Mouse (Mus musculus): Measurements from ENCODE around the gene Sema5a. TPM values are rescaled to one million over a fixed set of nuclear protein-coding genes. Genes with fewer than 3 reads are reported as not detected.
A peak's percentile ranks its signal among the peaks of the same experiment; 100 is the strongest.
"Not testable (repeated sequence)": the region's sequence is repeated elsewhere in the genome, so short reads cannot be mapped to it uniquely, and the experiment has no call there.

Sema5a gene
- total RNA-seq (2021) = 1 to 10 TPM; 2.4 to 3.0 TPM
- long read RNA-seq, experiment 1, partial matches to known transcripts = 0 of 1 reads
- long read RNA-seq, experiment 1, other reads (novel, unspliced or antisense) = 1 of 1 reads
- long read RNA-seq, experiment 2, partial matches to known transcripts = 0 of 2 reads
- long read RNA-seq, experiment 2, other reads (novel, unspliced or antisense) = 2 of 2 reads

GRCm38 (mm10) chr15:32244344-32244955 is at the start of gene Sema5a:
Gene Sema5a (plus strand): TSS chr15:32244810.
- intact Hi-C loops (cut with DNase I) = no loop called here
- DNase-seq = peak; percentile 60 to 63

GRCm38 (mm10) chr15:32198076-32198475 is 46.5 kb upstream of the Sema5a start:
- DNase-seq = no peak
- intact Hi-C loops (cut with DNase I) = no loop called here

DNA sequence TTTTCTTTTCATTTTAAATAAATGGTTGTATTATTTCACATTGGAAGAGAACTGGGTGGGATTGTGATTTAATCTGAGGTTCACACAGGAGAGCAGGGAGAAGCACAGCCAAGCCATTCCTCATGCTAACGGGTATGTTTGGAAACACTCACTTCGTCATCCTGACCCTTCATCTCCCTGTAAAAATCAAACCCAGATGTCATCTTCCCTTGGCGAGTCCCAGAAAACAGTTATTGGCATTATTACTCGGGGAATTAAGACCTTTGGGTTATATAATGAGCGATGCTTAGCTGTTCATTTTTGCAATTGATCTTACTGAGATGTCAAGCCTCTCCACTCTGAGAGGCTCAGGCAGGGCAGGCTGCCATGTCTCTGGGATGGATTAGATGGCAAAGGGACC is 46.0 kb upstream of the Sema5a start:
- no peak for DNase-seq

GRCm38 (mm10) chr15:32203242-32203641 is 41.4 kb upstream of the Sema5a start:
- intact Hi-C loops (cut with DNase I) = no loop called here
- no peak for DNase-seq

More for the DNA sequence above, 46.0 kb upstream of the Sema5a start:
- intact Hi-C loops (cut with DNase I) = no loop called here

DNA sequence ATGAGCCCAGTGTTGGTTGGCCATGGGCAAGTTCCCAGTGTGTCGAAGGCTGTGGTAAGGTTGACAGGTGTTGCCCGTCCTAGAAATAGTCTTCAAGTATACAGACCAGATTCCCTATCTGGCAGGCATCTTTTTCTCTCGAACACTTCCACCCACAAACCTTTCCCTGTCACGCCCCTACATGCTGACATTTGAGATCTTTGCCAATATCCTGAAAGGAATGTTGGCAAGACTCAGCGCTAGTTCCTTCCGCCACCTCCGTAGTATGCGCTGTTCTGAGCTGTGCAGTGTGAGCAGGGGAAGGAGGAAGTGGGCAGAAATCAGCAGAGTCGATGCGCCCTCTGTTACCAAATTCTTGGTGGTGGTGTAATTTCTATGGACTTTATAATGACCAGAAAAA is 39.7 kb upstream of the Sema5a start:
- no peak for DNase-seq
- intact Hi-C loops (cut with DNase I) = no loop called here

DNA sequence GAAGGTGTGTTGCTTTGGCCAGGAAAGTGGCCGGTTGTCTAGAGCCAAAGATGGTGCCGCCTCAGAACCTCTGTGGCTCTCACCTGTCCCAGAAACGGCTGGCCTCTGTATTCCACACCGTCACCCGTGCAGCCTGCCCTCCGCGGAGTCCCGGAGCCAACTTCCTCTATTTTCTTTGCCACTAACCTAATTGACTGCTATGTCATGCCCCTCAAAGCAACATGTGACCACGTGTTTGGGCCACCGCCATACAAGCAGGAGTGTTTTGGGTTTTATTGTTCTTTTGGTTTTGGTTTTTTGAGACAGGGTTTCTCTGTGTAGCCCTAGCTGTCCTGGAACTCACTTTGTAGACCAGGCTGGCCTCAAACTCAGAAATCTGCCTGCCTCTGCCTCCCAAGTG is 29.9 kb upstream of the Sema5a start:
- intact Hi-C loops (cut with DNase I); DNase-seq: not testable (repeated sequence)

DNA sequence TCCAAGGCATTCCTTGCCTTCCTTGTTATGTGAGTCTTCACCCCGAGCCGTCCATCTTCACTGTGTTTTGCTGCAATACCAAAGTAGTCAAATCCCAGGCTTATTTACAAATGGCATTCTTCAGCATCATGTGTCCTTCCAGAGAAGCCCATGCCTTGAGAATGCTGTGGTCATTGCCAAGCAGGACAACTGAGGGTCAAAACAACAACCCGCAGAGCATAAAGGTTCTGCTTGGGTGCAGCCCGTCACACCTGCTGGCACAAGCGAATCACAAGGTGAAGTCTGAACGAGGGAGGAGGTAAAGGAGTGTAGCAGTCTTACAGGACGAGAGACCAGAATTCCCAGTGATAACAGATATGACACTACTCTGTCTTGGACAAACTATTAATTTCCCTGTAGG is 21.6 kb upstream of the Sema5a start:
- DNase-seq = no peak
- intact Hi-C loops (cut with DNase I) = no loop called here

DNA sequence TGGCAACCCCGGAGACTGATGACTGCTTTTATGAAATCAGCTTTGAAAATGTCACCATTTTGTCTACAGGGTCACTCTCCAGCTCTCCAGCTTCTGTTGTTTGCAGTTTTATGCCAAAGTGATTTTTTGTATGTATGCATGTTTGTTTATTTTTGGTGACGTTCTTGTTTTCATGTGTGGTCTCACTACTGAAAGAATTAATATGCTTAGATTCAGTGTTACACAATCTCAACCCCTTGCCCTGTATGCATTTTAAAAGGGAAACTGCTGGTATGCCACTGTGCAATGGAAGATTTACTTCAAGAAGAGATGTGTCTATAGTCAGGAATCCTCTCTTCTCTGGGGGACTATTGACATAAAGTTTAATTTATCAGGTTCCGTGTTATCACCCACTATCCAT is 19.2 kb upstream of the Sema5a start:
- intact Hi-C loops (cut with DNase I) = no loop called here
- DNase-seq = no peak

DNA sequence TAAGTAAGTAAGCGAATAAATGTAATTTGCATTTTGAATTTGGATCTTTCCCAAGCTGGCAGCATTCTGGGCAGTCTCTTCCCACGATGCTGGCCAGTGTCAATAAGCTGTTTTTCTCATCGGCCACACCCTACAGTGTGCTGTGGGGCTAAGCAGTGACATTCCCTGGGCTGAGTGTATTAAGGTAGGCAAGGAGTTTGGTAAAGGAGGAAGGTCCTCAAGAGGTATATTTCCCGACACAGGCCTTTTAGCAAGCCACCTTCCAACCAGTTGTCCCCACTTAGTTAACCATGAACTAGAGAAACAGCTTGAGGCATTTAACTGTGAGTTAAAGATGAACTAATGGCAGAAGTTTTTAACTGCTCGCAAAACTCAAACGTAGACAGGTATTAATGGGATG is 18.2 kb upstream of the Sema5a start:
- intact Hi-C loops (cut with DNase I) = no loop called here
- no peak for DNase-seq

DNA sequence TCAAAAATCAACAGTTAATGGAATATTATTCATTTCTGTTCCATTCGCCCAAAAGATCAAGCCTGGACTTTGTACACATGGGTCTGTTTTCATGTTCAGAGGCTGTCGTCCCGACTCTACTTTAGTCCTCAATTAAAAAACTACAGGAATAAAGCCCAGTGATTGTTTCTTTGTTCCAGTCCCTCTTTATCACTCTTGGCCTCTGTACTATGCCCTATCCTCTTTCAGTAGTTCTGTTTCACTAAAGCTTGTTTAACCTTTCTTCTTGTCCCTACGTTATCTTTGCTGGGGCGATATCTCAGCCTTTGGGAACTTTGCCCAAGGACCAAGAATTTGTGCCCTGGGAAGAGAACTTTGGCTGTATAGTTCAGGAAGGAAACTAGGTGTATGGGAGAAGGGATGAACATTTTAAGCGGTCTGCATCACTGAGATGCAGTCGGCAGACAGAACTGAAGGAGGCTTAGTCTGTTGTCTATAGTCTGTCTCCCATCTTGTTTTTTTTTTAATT is 17.7 kb upstream of the Sema5a start:
- intact Hi-C loops (cut with DNase I) = no loop called here
- no peak for DNase-seq

DNA sequence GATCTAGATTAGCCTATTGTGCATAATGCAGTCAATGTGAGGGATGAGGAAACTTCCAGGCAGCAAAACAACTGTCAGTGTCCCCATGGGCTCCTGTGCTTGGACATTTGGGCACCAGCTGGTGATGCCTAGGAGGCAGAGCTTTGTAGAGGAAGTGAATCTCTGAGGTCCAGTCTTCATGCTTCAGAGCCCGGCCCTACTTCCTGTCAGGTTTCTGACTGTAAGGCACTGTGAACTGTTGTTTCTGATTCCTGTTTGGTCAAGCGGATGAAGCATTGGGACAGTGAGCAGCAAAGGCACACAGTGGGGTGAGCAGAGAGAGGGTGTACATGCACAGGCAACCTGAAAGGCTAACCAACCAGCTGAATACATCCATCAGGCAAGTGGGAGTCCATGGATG is 14.5 kb upstream of the Sema5a start:
- intact Hi-C loops (cut with DNase I) = no loop called here
- DNase-seq = no peak

DNA sequence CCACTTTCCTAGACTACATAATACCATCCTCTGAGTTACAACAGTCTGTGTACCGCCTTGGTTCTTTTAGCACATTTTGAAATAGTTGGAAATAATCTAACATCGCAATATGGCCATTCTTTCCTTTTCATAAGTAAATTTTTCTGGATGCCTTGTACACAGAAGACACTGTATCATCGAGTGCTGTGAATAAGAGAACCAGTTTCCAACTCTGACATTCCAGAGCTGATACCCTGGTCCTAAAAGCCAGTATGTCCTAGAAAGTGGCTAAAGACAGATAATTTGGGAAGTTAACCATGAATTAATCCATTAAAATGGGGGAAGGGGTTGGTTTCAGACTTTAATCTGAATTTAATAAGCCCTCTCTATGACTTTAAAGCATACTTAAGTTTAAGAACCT is 12.4 kb upstream of the Sema5a start:
- DNase-seq = no peak
- intact Hi-C loops (cut with DNase I) = no loop called here

DNA sequence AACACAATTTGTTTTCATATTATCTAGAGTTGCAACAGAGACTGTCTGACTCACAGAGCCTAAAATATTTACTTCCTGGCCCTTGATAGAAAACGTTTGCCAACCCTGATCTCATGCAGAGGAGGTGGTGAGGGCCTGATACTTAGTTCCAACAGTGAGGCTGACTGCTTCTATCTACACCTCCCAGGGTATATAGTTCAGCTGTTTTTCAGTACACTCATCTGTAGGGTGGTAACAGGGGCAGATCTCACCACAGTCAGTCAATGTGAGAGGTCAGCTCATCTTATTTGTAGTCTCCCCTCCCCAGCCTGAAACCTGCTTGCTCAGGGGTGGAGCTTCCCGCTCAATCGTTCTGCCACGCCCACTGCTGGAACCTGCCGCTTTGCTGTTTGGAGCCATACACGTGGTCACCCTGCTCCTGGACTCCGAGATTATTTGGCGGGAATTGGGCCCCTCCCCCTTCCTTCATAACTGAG is 11.9 kb upstream of the Sema5a start:
- intact Hi-C loops (cut with DNase I) = not testable (repeated sequence)
- peak in 1 of 2 experiments; percentile 15 for DNase-seq

DNA sequence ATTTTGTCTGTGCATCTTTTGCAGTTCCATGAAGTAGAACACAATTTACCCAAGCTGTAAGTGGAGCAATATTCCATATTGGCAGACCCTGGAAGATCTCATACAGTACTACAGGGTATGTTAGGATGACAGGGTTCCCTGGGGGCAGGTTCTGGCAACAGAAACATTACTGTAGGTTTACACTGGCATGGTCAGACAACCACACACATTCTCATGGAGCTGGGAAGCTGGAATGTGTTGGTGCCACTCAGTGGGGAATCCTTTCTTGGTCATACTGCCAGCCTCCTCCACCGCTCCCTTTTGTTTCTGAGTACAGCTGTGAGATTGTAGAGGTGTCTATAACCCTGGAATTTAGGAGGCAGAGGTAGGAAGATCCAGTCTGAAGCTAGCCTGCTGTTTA is 11.2 kb upstream of the Sema5a start:
- intact Hi-C loops (cut with DNase I) = no loop called here
- DNase-seq = no peak

GRCm38 (mm10) chr15:32239099-32239498 is 5.5 kb upstream of the Sema5a start:
- intact Hi-C loops (cut with DNase I) = no loop called here

DNA sequence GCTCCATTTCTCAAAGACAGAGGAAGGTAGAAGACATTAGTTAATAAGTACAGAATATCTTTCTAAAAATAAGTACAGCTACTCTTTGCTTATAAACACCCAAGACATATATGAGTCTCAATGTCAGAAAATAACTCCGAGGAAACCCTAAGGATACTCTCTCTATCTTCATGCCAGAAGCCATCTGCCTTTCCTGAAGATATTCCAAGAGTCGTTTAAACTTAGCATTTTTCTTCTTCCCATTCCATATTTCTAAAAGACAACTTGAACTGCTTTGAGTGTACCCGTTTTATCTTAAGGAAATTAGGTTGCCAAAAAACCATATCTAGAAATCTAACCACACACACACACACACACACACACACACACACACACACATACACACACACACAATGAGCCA is 4.5 kb upstream of the Sema5a start:
- DNase-seq = no peak
- intact Hi-C loops (cut with DNase I) = no loop called here

More at GRCm38 (mm10) chr15:32239099-32239498, 5.5 kb upstream of the Sema5a start:
- no peak for DNase-seq

DNA sequence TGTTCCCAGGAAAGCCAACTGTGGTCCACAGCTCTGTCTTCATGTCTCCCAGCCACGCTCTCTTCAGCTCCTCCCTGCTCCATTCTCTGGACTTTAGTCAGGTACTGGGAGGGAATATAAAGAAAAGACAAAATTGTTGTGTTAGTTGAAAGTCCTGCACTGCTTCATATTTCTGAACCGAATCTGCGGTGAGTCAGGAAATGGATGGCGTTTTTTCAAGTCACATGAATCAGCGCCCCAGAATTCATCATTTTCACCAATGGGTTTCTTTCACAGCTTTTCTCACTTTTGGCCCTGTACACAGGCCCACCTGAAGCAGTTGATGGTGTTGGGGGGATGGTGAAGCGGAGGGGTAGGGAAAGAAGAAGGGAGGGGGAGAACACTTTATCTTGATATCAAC is 2.9 kb upstream of the Sema5a start:
- no peak for DNase-seq

GRCm38 (mm10) chr15:32243096-32243785 is 1.4 kb upstream of the Sema5a start:
- DNase-seq = peak in 1 of 2 experiments; percentile 38
- intact Hi-C loops (cut with DNase I) = no loop called here

More for the DNA sequence above, 2.9 kb upstream of the Sema5a start:
- intact Hi-C loops (cut with DNase I) = no loop called here

GRCm38 (mm10) chr15:32243824-32244223 is 786 bp upstream of the Sema5a start:
- intact Hi-C loops (cut with DNase I) = no loop called here
- DNase-seq = no peak

DNA sequence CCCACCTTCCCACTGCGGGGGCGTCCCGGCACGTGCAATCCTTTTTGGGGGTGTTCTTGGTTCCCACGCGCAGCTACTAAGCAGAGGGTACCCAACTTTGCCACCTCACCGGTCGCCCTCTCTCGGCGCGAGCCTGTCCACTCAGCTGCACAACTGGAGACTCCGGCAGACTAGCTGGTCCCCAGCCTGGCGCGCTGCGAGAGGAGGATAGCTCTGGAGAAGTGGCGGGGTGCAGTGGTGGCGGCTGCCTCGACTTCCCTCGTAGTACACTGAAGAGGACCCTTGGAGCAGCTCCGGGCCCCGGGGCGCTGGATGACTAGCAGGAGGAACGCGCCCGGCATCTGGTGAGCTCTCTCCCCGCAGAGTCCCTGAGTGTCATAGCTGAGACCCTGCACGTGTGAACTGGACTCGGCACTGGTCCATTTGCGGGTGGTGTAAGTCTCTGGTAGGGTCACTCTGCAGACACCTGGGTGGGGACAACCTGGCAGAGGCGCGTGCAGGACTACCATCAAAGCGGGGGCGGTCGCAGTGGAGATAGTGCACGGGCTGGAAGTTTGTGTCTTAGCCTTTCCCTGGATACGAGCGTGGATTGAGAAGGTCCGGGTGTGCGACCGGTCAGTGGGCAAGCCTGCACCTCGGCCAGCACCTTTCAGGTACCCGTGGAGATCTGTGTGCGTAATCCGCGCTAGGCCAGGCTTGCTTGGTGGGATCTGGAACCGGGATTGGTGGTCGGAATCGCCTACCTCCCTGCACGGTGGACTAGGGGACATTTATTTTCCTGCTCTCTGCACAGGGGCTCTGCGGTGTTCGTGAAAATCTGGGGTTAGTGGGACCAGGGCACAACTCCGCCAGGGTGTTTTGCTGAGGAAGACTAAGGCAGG is 586 bp downstream of the Sema5a start:
- intact Hi-C loops (cut with DNase I) = loop anchor here (5.0 kb wide), 1 partner anchor 472 kb away; no protein-coding TSS in a partner anchor
- no peak for DNase-seq
